Mouse (Mus musculus) ovary, postnatal 10 days (tissue): ENCODE data around the gene Sectm1b.
A peak's percentile ranks its signal among the peaks of the same experiment; 100 is the strongest.
"Not testable (repeated sequence)": the region's sequence is repeated elsewhere in the genome, so short reads cannot be mapped to it uniquely, and the experiment has no call there.

Source experiments
- DNase-seq: peaks from one replicate; pipeline ENCODE4 v3.0.0; 2022; ENCODE audit warnings: low spot score

Sectm1b gene

DNA sequence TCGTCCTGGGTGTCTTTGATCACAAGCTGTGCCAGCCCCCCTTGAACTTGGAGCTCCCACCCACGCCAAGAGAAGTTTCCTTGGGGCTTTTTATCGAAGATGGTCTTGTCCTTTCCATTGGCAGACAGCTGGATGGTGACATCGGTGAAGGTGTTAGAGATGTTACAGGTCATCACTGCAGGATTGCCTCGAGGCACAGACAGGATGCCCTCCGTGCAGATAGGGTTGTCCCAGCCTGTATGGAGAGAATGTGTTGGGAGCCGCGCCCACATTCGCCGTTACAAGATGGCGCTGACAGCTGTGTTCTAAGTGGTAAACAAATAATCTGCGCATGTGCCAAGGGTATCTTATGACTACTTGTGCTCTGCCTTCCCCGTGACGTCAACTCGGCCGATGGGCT, 6.3 kb upstream of the Sectm1b start:
- DNase-seq: not testable (repeated sequence)

DNA sequence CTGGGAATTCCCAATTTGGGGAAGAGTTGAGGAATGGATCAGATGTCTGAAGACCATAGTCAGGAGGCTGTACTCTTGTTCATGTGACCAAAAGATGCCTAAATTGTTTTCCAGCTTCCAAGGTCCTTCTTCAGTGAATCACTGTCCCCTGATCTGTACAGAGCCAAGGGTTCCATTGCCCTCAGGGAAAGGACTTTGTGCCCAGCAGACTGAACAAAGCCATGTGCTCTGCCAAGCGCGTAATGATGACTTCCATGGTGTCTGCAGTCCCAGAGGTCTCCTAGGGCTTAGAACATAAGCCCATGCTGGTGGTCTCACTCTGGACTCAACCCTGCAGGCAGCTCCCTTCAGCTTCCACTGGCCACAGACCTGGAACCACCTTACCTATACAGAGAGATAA, 4.5 kb upstream of the Sectm1b start:
- DNase-seq: no peak

DNA sequence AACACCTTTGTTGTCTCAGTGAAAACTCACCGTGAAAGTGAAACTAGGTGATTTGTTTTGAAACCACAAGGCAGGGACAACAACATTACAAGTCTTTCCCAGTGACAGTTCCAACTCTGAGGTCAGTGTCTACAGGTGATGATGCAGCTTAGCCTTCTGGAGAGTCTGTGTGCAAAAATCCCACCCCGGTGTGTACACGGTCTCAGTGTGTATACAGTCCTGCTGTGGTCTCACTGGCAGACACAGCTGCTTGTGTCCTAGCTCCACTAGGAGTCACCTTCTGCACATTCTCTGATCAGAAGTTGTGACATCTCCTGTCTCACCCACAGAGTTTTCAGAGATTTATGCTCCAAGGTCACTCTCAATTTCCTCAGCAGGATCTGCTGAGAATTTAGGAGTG, 828 bp upstream of the Sectm1b start:
- no peak for DNase-seq

DNA sequence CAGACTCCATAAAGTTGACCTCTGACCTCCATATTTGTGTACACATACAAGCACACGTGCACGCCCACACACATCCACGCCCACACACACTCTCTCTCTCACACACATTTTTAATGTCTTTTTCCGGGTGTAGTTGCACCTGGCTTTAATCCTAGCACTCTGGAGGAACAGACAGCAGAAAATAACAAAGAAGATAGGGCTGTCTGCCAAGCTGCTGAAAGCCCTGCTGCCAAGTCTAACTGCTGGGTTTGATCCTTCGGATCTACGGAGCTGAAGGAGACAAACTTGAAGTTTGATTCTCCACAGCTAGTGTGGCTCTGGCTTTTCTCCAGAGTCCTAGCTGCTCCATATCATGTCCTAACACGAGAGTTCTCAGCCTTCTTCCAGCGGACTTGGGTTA, 1.8 kb downstream of the Sectm1b start:
- DNase-seq: no peak

DNA sequence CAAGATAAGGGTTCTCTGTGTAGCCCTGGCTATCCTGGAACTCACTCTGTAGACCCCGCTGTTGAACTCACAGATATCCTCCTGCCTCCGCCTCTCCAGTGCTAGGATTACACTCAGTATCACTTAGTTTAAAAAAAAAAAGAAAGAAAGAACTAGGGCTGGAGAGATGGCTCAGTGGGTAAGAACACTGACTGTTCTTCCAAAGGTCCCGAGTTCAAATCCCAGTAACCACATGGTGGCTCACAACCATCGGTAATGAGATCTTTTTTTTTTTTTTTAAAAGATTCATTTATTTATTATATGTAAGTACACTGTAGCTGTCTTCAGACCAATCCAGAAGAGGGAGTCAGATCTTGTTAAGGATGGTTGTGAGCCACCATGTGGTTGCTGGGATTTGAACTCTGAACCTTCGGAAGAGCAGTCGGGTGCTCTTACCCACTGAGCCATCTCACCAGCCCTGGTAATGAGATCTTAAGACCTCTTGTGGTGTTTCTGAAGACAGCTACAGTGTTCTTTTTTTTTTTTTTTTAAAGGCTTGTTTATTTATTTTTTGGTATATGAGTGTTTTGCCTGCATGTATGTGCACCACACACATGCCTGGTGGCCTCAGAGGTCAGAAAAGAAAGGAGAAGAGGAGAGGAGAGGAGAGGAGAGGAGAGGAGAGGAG, 2.8 kb downstream of the Sectm1b start:
- DNase-seq: not testable (repeated sequence)

DNA sequence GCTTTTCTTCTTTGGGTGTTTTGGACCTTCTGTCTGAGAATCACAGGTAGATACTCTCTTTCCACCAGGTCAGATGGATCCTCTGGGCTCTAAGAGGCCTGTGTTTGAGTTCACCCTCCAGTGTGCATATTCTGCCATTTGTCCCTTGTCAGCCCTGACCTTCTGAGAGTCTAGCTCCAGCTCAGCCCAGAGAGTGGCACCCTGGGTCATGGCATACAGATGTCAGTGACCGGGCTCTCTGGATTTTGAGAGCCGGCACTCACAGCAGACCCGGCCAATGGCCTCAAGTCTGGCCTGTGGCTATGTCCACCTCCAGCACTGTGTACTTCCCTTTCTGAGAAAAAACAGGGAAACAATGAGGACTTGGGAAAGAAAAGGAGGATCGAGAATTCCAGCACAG, 3.9 kb downstream of the Sectm1b start:
- DNase-seq: no peak

DNA sequence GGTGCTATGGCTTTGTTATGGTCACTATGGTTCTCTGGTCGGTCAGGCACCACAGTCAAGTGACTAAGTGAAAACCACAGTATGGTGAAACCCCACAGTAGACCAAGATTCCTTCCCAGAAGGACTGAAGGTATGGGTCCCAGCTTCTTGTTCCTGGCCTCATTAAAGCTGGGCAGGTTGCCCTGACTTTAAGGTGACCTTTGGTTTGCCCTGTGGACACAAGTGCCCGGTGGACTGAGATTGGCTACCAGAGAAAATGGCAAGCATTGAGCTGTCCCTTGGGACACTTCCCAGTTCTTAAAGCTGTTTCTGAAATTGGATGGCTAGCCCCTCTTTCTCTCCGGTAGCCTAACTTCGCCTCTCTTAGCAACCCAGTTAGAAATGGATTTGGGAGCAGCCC, 4.4 kb downstream of the Sectm1b start:
- no peak for DNase-seq

DNA sequence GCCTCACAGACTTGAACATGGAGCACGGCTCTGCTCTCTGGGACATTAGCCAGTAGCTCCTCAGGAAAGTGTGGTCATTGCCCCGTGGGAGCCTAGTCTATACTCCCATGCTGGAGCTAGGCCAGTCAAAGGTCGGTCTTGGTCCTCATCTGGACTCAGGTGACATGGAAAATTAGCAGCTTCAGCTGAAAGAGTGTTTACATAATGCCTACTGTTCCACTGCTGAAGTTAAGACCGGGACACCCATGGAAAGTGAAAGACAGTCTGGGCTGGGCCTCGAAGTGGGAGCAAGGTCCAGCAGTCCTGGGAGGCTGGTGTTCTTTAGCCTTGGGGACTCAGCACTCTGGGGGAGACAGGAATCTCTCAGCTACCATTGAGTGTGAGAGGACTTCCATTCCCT, 5.2 kb downstream of the Sectm1b start:
- DNase-seq: no peak

DNA sequence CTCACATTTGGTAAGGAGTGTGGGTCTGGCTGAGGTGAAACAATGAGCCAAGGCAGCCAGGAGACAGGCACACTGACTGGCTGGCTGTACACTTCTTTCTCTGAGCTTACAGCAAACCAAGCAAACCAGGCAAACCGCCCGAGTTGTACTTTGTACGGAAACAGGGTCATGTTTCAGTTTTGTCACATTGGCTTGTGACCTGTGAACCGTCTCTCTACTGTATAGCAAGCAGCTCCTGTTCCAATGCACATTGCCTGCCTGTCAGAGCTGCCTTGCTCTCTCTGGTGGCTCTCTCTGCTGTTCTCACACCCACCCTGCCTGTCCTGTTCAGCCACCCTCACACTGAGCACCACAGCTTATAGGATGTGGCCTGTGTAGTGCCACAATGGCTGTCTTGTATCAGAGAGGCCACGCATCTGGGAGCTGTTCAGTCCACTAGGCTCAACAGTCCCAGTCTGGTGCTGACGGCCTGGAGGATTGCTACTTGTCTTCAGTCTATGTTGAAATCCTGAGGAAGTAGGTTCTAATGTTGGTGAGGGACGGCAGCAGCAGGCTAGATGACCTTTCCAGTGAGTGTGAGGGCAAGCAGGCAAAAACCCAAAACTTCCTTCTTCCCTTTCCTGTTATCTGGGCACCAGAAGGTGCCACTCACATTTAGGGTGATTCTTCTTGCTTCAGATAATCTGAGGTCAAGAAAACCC, 6.7 kb downstream of the Sectm1b start:
- no peak for DNase-seq

DNA sequence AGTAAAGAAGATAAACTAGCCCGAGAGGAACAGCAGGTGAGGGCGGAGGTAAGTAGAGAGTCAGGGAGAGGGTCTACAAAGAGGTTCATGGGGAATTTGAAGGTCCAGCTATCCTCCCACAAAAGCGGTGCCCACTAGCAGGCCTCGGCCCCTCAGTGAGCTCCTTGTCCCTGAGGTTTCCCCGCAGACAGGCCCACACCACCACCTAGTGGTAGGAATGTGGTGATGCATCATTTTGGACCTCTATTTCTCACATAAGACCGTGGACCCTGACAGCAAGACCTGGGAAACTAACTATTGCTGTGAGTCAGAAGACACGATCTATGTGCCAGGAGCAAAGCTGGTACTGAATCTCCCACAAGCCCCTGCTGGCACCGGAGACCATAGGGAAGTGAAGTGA, 9.8 kb downstream of the Sectm1b start:
- peak; percentile 57 for DNase-seq

DNA sequence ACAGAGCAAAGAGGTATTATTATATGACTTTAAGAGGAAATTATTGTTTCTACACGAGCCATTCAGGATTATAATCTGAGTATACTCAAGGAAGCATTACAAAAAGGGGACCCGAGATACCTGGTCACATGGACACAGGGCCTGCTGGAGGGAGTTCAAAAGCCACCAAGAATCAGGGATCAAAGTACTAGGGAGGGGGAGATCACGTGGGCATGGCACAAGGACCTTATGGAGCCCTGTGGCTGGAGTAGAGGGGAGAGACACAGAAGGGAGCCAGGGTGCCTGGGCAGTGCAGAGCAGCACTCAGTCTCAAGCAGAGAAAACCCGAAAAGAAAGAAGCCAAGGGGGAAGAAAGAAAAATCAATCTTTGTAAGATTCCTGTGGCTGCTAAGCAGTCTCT, 11.0 kb downstream of the Sectm1b start:
- no peak for DNase-seq

DNA sequence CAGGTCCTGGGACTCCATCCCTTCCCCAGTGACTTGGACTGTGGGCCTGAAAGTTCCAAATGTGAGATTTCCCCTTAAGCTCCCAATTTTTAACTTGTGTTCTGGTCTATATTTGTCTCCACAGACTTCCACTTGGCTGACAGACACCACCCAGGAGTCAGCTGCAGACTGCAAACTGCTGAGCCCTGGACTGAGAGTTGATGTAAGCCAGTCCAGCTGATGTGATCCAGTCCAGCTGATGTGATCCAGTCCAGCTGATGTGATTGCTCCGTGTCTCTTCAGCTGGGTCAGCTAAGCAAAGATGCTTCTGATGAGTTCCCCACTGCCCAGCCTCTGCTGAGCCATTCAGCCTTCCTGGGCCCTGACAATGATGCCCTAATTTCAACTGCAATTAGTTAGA, 11.6 kb downstream of the Sectm1b start:
- DNase-seq: no peak

DNA sequence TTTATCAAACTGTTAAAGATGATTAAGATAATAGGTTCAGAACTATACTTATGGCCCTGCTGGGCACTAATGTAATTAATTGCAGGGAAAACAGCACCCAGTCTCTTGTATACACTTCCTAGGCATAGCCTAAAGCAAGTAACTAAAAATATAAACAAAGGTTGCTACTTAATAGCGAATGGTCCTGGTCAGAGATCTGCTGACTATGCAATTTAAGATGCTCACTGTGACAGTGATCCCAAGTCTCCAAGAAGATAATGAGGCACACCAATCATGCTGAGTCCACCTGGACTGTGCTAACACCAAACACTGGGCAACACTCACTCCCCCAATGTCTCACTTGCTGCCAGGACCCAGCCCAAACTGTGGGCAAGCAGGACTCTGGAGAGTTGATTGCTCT, 13.5 kb downstream of the Sectm1b start:
- DNase-seq: no peak

DNA sequence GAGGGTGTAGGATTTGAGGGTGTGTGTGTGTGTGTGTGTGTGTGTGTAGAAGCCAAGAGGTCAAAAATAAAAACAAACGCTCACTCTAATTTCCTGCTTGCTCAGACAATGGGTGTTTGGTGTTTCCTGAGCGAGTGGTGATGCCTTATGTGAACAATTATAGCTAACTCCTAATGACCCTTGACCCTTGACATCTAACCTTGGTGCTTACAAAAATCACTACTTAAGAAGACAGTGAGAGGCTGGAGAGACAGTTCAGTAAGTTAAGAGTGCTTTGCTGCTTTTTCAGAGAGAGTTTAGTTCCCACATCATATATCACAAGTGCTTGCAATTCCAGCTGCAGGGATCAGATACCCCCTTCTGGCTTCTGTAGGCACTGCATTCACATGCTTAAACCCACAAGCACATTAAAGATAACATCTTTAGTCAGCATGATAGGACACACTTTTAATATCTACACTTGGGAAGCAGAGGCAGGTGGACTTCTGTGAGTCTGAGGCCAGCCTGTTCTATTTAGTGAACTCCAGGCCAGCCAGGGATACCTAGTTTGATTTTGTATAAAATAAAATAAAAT, 15.5 kb downstream of the Sectm1b start:
- no peak for DNase-seq

DNA sequence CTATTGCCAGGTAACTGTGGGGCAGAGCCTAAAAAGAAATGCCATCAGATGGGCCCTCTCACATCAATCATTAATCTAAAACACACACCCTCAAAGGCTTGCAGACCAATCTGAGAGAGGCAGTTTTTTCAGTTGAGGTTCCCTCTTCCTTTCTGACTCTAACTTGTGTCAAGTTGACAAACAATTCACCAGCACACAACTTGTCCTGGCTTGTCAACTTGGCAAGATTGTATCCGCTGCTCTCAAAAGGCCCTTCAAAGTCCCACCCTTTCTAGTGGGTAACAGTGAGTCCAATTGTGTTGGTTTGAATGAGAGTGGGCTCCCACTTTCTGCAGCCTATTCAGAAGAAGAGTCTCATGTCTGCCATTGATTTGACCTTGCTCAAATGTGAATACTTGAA, 18.1 kb downstream of the Sectm1b start:
- DNase-seq: no peak

DNA sequence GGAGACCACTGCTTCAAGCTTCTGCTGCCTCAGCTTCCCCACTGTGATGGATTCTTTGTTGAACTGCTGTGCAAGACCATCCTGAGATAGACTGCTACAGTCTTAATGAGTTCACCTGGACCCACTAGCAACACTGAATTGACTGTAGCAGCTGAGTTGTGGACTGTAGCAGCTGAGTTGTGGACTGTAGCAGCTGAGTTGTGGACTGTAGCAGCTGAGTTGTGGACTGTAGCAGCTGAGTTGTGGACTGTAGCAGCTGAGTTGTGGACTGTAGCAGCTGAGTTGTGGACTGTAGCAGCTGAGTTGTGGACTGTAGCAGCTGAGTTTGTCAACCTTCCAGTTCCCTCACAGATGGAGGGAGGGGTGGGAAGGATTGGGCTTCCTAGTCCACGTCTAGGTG, 20.3 kb downstream of the Sectm1b start:
- DNase-seq: not testable (repeated sequence)

DNA sequence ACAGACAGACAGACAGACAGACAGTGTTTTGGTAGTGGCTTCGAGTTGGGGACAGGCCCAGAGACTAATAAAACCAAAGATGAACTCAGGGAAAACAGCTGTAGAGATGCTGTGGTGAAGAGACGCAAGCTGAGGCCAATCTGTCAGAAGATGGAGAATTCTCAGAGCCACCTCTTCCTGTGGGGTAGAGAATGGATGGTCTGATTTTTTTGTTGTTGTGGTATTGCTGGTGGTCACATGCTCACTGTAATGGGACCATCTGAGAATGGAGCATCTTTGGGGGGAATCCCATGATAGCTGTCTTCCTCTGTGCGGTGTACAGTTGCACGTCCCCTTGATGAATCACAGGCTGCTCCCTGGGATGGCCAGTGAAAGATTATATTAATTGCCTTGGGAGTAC, 20.9 kb downstream of the Sectm1b start:
- no peak for DNase-seq

DNA sequence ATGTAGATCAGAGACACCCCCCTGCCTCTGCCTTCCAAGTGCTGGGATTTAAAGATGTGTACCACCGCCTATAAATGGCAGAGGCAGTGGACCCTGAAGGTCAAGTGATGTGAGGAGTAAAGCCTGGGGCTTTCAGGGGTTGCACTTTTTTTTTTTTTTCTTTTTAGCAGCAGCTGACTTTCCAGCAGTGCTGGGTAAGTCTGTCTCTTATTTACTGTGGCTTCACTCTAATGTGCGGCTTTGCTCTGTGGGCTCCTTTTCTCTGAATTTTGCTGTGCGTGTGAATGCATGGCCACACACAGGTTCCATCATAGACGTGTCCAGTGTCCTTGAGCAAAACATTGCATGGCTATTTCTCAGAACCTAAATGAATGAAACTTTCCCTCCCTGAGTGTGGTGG, 21.7 kb downstream of the Sectm1b start:
- DNase-seq: no peak

DNA sequence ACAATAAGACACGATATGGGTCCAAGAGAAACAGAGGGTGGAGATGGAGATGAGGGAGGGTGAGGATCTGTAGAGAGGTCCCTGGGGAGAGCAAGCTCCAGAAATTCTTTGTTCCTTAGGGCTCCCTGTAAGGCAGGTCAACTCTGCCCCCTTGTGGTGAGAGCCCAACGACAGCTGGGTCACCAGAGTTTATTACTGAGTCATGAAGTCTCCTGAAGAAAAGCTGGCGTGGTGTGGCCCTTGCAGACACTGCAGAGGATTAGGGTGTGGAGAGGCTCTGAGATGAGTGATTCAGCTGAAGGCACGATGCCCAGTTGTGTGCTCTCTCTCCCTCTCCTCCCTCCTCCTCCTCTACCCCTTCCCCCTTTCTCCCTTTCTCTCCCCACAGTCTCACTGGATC, 22.2 kb downstream of the Sectm1b start:
- DNase-seq: peak; percentile 67

DNA sequence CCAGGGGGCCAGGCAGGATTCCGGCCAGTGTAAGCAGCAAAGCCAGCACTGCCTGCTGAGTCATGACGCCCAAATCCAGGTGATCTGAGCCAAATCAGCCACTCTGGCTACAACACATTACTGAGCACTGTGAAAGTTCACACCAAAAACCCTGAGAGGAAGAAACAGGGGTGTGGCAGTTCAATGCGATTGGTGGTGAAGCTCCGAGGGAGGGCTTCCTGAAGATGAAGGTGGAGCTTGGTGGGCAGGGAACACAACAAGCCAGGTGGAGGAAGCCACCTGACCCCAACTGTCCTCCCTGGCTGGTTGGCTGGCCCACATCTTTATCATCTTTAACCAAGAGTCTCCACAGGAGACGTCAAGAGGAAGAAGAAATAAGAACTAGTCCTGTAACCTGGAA, 24.1 kb downstream of the Sectm1b start, which contains the start of gene Cd7:
Cd7 (minus strand) TSS at position 117 of the 400 bp plus-strand sequence.
- no peak for DNase-seq

DNA sequence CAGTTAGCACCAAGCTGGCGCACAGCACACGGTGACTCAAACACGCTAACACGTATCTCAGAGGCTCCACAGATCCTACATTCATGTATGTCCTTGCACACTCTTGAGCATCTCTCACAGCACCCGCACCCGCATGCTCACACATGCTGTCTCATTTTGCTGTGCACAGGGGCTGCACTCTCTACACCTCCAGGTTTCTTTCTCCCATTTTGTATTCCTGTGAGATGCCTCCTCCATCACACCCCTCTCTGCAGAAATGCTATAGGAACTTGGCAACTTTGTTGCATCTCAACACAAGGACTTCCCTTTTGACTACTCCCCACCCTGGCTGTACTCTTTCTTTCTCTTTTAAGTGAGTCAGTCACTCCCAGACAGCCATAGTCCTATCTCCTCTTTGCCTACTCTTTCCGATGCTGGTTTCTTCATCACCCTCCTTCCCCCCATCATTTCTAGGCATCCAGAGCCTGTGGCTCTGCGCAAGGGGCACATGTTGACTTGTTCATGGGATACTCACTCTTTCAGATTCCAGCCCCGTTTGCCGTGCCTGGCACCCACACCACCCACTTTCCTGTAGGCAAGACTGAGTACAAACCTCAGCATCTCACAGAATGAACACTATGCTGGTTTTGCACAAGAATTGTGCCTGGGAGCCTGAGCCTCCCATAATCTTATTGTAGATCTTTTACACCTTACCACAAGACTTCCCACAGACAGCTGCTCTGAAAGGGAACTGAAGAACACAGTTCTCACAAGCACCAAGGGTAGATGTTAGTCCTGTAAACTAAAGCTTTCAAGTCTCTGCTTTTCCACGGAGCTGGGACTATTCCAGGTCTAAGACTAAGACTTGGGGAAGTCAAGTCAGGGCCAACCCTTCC, 24.8 kb downstream of the Sectm1b start:
- no peak for DNase-seq

DNA sequence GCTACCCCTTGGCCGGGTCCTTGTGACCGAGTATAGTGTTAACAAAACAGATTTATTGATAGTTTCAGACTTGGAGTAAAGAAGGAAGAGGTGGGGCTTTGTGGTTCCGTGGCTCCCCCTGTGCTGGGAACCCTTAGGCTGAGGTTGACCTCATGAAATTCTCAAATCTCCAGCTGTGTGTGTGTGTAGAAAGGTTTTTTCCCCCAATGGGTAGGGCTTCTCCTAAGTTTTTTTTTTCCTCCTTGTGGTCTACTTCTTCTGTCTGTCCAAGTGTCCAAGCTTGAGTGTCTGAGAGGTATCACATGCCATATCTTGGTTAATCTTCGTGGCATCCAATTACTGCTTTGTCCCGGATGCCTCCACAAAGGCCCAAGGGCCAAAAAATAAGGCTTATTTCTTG, 30.3 kb downstream of the Sectm1b start:
- no peak for DNase-seq

DNA sequence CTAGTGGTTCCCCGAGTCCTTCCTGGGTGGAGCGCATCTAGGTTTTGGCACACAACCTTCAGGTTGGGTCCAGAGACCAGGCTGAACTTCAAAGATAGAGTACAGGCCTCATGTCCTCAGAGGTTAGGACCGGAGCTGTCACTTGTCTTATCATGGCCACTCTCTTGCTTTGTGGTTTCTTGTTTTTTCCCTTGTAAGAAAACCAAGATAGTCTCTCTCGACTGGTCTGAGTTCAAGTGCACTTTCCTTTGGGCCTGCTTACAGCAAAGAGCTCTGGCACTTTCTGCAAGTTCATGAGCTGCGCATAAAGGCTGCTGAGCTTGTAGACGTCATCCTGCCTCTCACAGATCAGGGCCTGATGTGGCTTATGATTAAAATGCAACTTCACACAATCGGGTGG, 36.1 kb downstream of the Sectm1b start:
- DNase-seq: no peak
